Mouse (Mus musculus): Measurements from ENCODE around the gene Sgca. TPM values are rescaled to one million over a fixed set of nuclear protein-coding genes. Genes with fewer than 3 reads are reported as not detected.

Gene Sgca
- polyA plus RNA-seq, 1 experiment from 2014 or later, result not detected

Other genes with a start within 250 kb of the Sgca start
- 0.22 TPM in 1 of 2 replicates, not detected in the other for gene Cdc34b, start 234.5 kb downstream of the Sgca start, polyA plus RNA-seq (2014; fragmentation: Nextera tagmentation; extraction: Ambion mirVana)
- not detected in 2 replicates for gene Tmem92, start 193.6 kb downstream of the Sgca start, polyA plus RNA-seq (2014; fragmentation: Nextera tagmentation; extraction: Ambion mirVana)
- 128 and 136 TPM in 2 replicates for gene Col1a1, start 40.1 kb downstream of the Sgca start, polyA plus RNA-seq (2014; fragmentation: Nextera tagmentation; extraction: Ambion mirVana)
- gene Hils1, start 8.7 kb downstream of the Sgca start, polyA plus RNA-seq (2014; fragmentation: Nextera tagmentation; extraction: Ambion mirVana), result not detected in 2 replicates
- 10.5 and 12.4 TPM in 2 replicates for gene Ppp1r9b, start 14.7 kb upstream of the Sgca start, polyA plus RNA-seq (2014; fragmentation: Nextera tagmentation; extraction: Ambion mirVana)
- gene Samd14, start 33.6 kb upstream of the Sgca start, polyA plus RNA-seq (2014; fragmentation: Nextera tagmentation; extraction: Ambion mirVana), result 47.3 and 47.8 TPM in 2 replicates
- gene Pdk2, start 65.0 kb upstream of the Sgca start, polyA plus RNA-seq (2014; fragmentation: Nextera tagmentation; extraction: Ambion mirVana), result 12.6 and 13.3 TPM in 2 replicates
- 2.9 and 3.0 TPM in 2 replicates for gene Itga3, start 100.5 kb upstream of the Sgca start, polyA plus RNA-seq (2014; fragmentation: Nextera tagmentation; extraction: Ambion mirVana)
- 0.59 and 0.65 TPM in 2 replicates for gene Dlx3, start 143.8 kb upstream of the Sgca start, polyA plus RNA-seq (2014; fragmentation: Nextera tagmentation; extraction: Ambion mirVana)
- gene Dlx4, start 169.9 kb upstream of the Sgca start, polyA plus RNA-seq (2014; fragmentation: Nextera tagmentation; extraction: Ambion mirVana), result not detected in 2 replicates